Mouse (Mus musculus) kidney, adult 2 months (tissue): Measurements from ENCODE around the gene Ilvbl.

ENCODE experiments used
- CTCF ChIP-seq: fragments of 200-500 bp; conservative IDR thresholded peaks from 2 replicates; pipeline ENCODE4 v1.5.1; 2011; ENCODE audit warnings: low read depth, mild to moderate bottlenecking, control low read depth, low read length, moderate library complexity, mixed read lengths; ENCODE audit not compliant: insufficient read depth, insufficient read length
- POLR2A ChIP-seq: fragments of 200-500 bp; IDR thresholded peaks from one replicate; pipeline ENCODE4 v1.6.1; 2011; ENCODE audit warnings: low read depth, low read length, control low read depth

GRCm38 (mm10) chr10:78585606-78586005 lies 11.5 kb downstream of the Ilvbl start:
- TF ChIP-seq CTCF (no peak), POLR2A (no peak)
